In genomic region chr11:20072174-20072573, GRCm38 (mm10) we compare ENCODE assay signal across 9 mouse cellular contexts. TPM values are rescaled to one million over a fixed set of nuclear protein-coding genes. Genes with fewer than 3 reads are reported as not detected.
DNase-seq lines count a peak whose midpoint lies in the region; ATAC-seq and TF ChIP-seq lines count a peak whose summit lies in the region.
"Had no signal": no experiment of that assay in that cellular context is flagged by ENCODE, and none has a peak within 500 bp of the region (broad histone marks: within the 10 kb centered on the region; RNA-seq: fewer than 3 reads in every experiment).

No protein-coding gene starts in this region.

- H3K4me3 ChIP-seq in forebrain, embryonic 13.5 days, result no peak overlapping the region
- H3K4me3 ChIP-seq in forebrain, embryonic 12.5 days (replicated peaks), result no peak overlapping the region
- no peak overlapping the region for H3K4me3 ChIP-seq in midbrain, embryonic 11.5 days (ENCODE audit: low read depth, low read length)
- no peak overlapping the region for H3K4me3 ChIP-seq in midbrain, embryonic 13.5 days (replicated peaks)
- H3K4me3 ChIP-seq in hindbrain, postnatal 0 days (ENCODE audit: low read length), result no peak overlapping the region
- H3K4me3 ChIP-seq: heart, embryonic 13.5 days had no signal

- peaks cover 66% of the 10 kb centered on the region for H3K36me3 ChIP-seq in forebrain, embryonic 13.5 days (ENCODE audit: poor library complexity, severe bottlenecking)
- H3K36me3 ChIP-seq in forebrain, embryonic 12.5 days (replicated peaks), result peaks cover 47% of the 10 kb centered on the region
- H3K36me3 ChIP-seq in midbrain, embryonic 11.5 days (ENCODE audit: control insufficient read depth, insufficient read depth, low read length), result no peaks in the 10 kb centered on the region; the same call in 1 of the 2 replicates
- peaks cover 61% of the 10 kb centered on the region for H3K36me3 ChIP-seq in midbrain, embryonic 13.5 days
- peaks cover 20% of the 10 kb centered on the region for H3K36me3 ChIP-seq in hindbrain, postnatal 0 days (ENCODE audit: insufficient read depth, low read length)

- DNase-seq in midbrain, embryonic 11.5 days (ENCODE audit: low spot score, missing footprints), result no peak
- peak; percentile 52 for DNase-seq in cerebellum, adult 8-10 months
- DNase-seq in hindbrain, postnatal 0 days (ENCODE audit: low spot score), result peak; percentile 80
- peak; percentile 40 for DNase-seq in mesoderm, embryonic 11.5 days (ENCODE audit: low read depth, low spot score)
- DNase-seq in adrenal gland, postnatal 25 days, result no peak

- no peaks in the 10 kb centered on the region for H3K4me1 ChIP-seq in forebrain, embryonic 13.5 days
- no peaks in the 10 kb centered on the region for H3K4me1 ChIP-seq in forebrain, embryonic 12.5 days
- no peaks in the 10 kb centered on the region for H3K4me1 ChIP-seq in midbrain, embryonic 11.5 days (ENCODE audit: control insufficient read depth, insufficient read depth, low read length)
- no peaks in the 10 kb centered on the region for H3K4me1 ChIP-seq in midbrain, embryonic 13.5 days (replicated peaks)
- no peaks in the 10 kb centered on the region for H3K4me1 ChIP-seq in hindbrain, postnatal 0 days (ENCODE audit: insufficient read depth, low read length)
- H3K4me1 ChIP-seq: heart, embryonic 13.5 days had no signal

- TF ChIP-seq CTCF in hindbrain, postnatal 0 days (IDR thresholded peaks at IDR 0.05; ENCODE audit: low read depth), result peak; percentile 79

- 87% methylated on average over 3 of the region's 3 CpGs for WGBS in forebrain, embryonic 13.5 days
- WGBS in forebrain, embryonic 12.5 days, result 91% methylated on average over 3 of the region's 3 CpGs
- WGBS in midbrain, embryonic 11.5 days, result 83% methylated on average over 3 of the region's 3 CpGs
- 89% methylated on average over 3 of the region's 3 CpGs for whole genome bisulfite sequencing in midbrain, embryonic 13.5 days
- 76% methylated on average over 3 of the region's 3 CpGs for WGBS in hindbrain, postnatal 0 days

- H3K27ac ChIP-seq in forebrain, embryonic 13.5 days, result no peak overlapping the region
- no peak overlapping the region for H3K27ac ChIP-seq in forebrain, embryonic 12.5 days
- H3K27ac ChIP-seq in midbrain, embryonic 11.5 days (ENCODE audit: low read depth, low read length), result no peak overlapping the region
- H3K27ac ChIP-seq in midbrain, embryonic 13.5 days, result no peak overlapping the region
- H3K27ac ChIP-seq in hindbrain, postnatal 0 days, result no peak overlapping the region
- H3K27ac ChIP-seq: heart, embryonic 13.5 days had no signal

- H3K9me3 ChIP-seq in forebrain, embryonic 13.5 days (replicated peaks), result no peaks in the 10 kb centered on the region
- H3K9me3 ChIP-seq in forebrain, embryonic 12.5 days, result no peaks in the 10 kb centered on the region
- no peaks in the 10 kb centered on the region for H3K9me3 ChIP-seq in midbrain, embryonic 11.5 days (ENCODE audit: control insufficient read depth, low read length)
- no peaks in the 10 kb centered on the region for H3K9me3 ChIP-seq in midbrain, embryonic 13.5 days
- no peaks in the 10 kb centered on the region for H3K9me3 ChIP-seq in hindbrain, postnatal 0 days (ENCODE audit: low read length)
- H3K9me3 ChIP-seq: heart, embryonic 13.5 days had no signal

- no peaks in the 10 kb centered on the region for H3K27me3 ChIP-seq in forebrain, embryonic 13.5 days
- no peaks in the 10 kb centered on the region for H3K27me3 ChIP-seq in forebrain, embryonic 12.5 days
- no peaks in the 10 kb centered on the region for H3K27me3 ChIP-seq in midbrain, embryonic 11.5 days (ENCODE audit: control insufficient read depth, insufficient read depth, low read length)
- H3K27me3 ChIP-seq in midbrain, embryonic 13.5 days, result no peaks in the 10 kb centered on the region
- no peaks in the 10 kb centered on the region for H3K27me3 ChIP-seq in hindbrain, postnatal 0 days (ENCODE audit: insufficient read depth, low read length)
- H3K27me3 ChIP-seq: heart, embryonic 13.5 days had no signal

- no peak overlapping the region for H3K4me2 ChIP-seq in forebrain, embryonic 13.5 days
- H3K4me2 ChIP-seq in forebrain, embryonic 12.5 days, result no peak overlapping the region
- H3K4me2 ChIP-seq in midbrain, embryonic 11.5 days, result no peak overlapping the region
- H3K4me2 ChIP-seq in midbrain, embryonic 13.5 days (replicated peaks), result no peak overlapping the region
- H3K4me2 ChIP-seq in hindbrain, postnatal 0 days (ENCODE audit: low read depth, low read length), result no peak overlapping the region
- H3K4me2 ChIP-seq: heart, embryonic 13.5 days had no signal

- H3K9ac ChIP-seq in forebrain, embryonic 13.5 days, result no peak overlapping the region
- H3K9ac ChIP-seq in forebrain, embryonic 12.5 days, result no peak overlapping the region
- H3K9ac ChIP-seq in midbrain, embryonic 11.5 days (ENCODE audit: low read length), result no peak overlapping the region
- no peak overlapping the region for H3K9ac ChIP-seq in midbrain, embryonic 13.5 days (replicated peaks)
- no peak overlapping the region for H3K9ac ChIP-seq in hindbrain, postnatal 0 days (replicated peaks; ENCODE audit: low read length)
- H3K9ac ChIP-seq: heart, embryonic 13.5 days had no signal

- 0 out of 2 replicates have a peak, but pooled peaks have one; percentile 8 for ATAC-seq in forebrain, embryonic 13.5 days
- no peak for ATAC-seq in forebrain, embryonic 12.5 days (ENCODE audit: low FRiP score)
- ATAC-seq in midbrain, embryonic 11.5 days (ENCODE audit: low FRiP score), result peak; percentile 40; the same call in 1 of the 2 replicates
- ATAC-seq in midbrain, embryonic 13.5 days, result no peak
- ATAC-seq in hindbrain, postnatal 0 days, result peak; percentile 40; the same call in 1 of the 2 replicates

RNA-seq across cellular contexts. Expression of gene Actr2, which starts 40.5 kb away (rescaled TPM):
- 148 and 166 TPM in 2 replicates for polyA plus RNA-seq in forebrain, embryonic 13.5 days (2015; fragmentation: Nextera tagmentation; extraction: Ambion mirVana)
- 137 and 150 TPM in 2 replicates for polyA plus RNA-seq in forebrain, embryonic 12.5 days (2016; fragmentation: Nextera tagmentation; extraction: Ambion mirVana)
- 75.9 and 87.4 TPM in 2 replicates for polyA plus RNA-seq in midbrain, embryonic 11.5 days (2014; fragmentation: Nextera tagmentation; extraction: Ambion mirVana)
- 167 and 179 TPM in 2 replicates for polyA plus RNA-seq in midbrain, embryonic 13.5 days (2015; fragmentation: Nextera tagmentation; extraction: Ambion mirVana)
- total RNA-seq in hindbrain, postnatal 0 days (2014; rRNA removed), result 43.3 and 46.3 TPM in 2 replicates
- 166 and 171 TPM in 2 replicates for polyA plus RNA-seq in hindbrain, postnatal 0 days (2015; fragmentation: Nextera tagmentation; extraction: Ambion mirVana)
- 121 and 131 TPM in 2 replicates for total RNA-seq in adrenal gland, postnatal 25 days (2021)

Comparison
In these comparisons a context has a peak if more than half of its experiments do, and no peak if none do; other contexts are left out.
1. ATAC-seq: peak in forebrain, embryonic 13.5 days (single experiment), midbrain, embryonic 11.5 days (single experiment) and hindbrain, postnatal 0 days (single experiment); none in forebrain, embryonic 12.5 days (single experiment) and midbrain, embryonic 13.5 days (single experiment).
2. DNase-seq: peak in cerebellum, adult 8-10 months (single experiment), hindbrain, postnatal 0 days (single experiment) and mesoderm, embryonic 11.5 days (single experiment); none in midbrain, embryonic 11.5 days (single experiment) and adrenal gland, postnatal 25 days (single experiment).